Mouse (Mus musculus) hindbrain, embryonic 11.5 days (tissue): ENCODE measurements around the gene Nlrx1. TPM values are rescaled to one million over a fixed set of nuclear protein-coding genes. Genes with fewer than 3 reads are reported as not detected.

Experiments
- ATAC-seq: fragments of 200-750 bp; cut with Nextera tagmentation; 2 replicates; pipeline ENCODE4 v1.8.0; 2017; ENCODE audit warnings: mild to moderate bottlenecking, moderate TSS enrichment, moderate library complexity; ENCODE audit not compliant: low FRiP score
- DNase-seq: peaks from one replicate; pipeline ENCODE4 v3.0.0-alpha.2; 2015; ENCODE audit warnings: low spot score
- H3K27ac ChIP-seq: fragments of 300-500 bp; sonication (generic); 2 replicates; pipeline ENCODE4 v1.5.1; 2014; ENCODE audit warnings: mild to moderate bottlenecking, low read depth, low read length
- H3K27me3 ChIP-seq: fragments of 300-500 bp; sonication (generic); 2 replicates; pipeline ENCODE4 v1.6.1; 2014; ENCODE audit warnings: mild to moderate bottlenecking, low read length, moderate library complexity, mixed read lengths; ENCODE audit not compliant: control insufficient read depth, insufficient read depth
- H3K36me3 ChIP-seq: fragments of 300-500 bp; sonication (generic); 2 replicates; pipeline ENCODE4 v1.6.1; 2014; ENCODE audit warnings: mild to moderate bottlenecking, low read length, moderate library complexity, mixed read lengths; ENCODE audit not compliant: control insufficient read depth, insufficient read depth
- H3K4me1 ChIP-seq: fragments of 300-500 bp; sonication (generic); replicated peaks from 2 replicates; pipeline ENCODE4 v1.6.1; 2014; ENCODE audit warnings: low read length, mixed read lengths; ENCODE audit not compliant: control insufficient read depth, insufficient read depth
- H3K4me2 ChIP-seq: fragments of 300-500 bp; sonication (generic); replicated peaks from 2 replicates; pipeline ENCODE4 v1.6.1; 2014; ENCODE audit warnings: mild to moderate bottlenecking, low read depth, low read length
- H3K4me3 ChIP-seq: fragments of 300-500 bp; sonication (generic); 2 replicates; pipeline ENCODE4 v1.5.1; 2014; ENCODE audit warnings: low read depth, low read length
- H3K9ac ChIP-seq: fragments of 300-500 bp; sonication (generic); 2 replicates; pipeline ENCODE4 v1.6.1; 2014; ENCODE audit warnings: low read depth, low read length
- H3K9me3 ChIP-seq: fragments of 300-500 bp; sonication (generic); 2 replicates; pipeline ENCODE4 v1.6.1; 2016; ENCODE audit warnings: low read length; ENCODE audit not compliant: control insufficient read depth
- WGBS: fragments of 180-500 bp; shearing (Covaris S2); extraction: QIAGEN DNeasy Blood & Tissue Kit; methylation state at CpG from one replicate; pipeline ENCODE4 v1.1.7; 2014; 5-methylcytosine and 5-hydroxymethylcytosine counted together
- polyA plus RNA-seq: library from polyadenylated mRNA; unstranded; fragments of >200 nt; fragmentation: Nextera tagmentation; extraction: Ambion mirVana; gene quantifications from 2 replicates; pipeline ENCODE4 v1.2.1, GENCODE M21; 2014

Gene Nlrx1
- 1.9 and 2.9 TPM in 2 replicates for polyA plus RNA-seq

- 87% methylated on average over 6 of the region's 6 CpGs for WGBS
- Histone ChIP-seq H3K27me3 (no peaks in the 10 kb centered on the region), H3K27ac (no peak within 1 kb of the TSS), H3K9ac (peak within 1 kb of the TSS; percentile 74), H3K4me2 (peak within 1 kb of the TSS; percentile 60), H3K4me3 (peak within 1 kb of the TSS; percentile 38), H3K36me3 (no peaks in the 10 kb centered on the region), H3K4me1 (no peaks in the 10 kb centered on the region), H3K9me3 (no peaks in the 10 kb centered on the region)
- no peak for ATAC-seq
- DNase-seq, result no peak
Measured at GRCm38 (mm10) chr9:44268432-44268831, at the start of gene Nlrx1. Gene Nlrx1, minus strand, starts transcription at chr9:44268599.

- Histone ChIP-seq H3K4me3 (no peak overlapping the region), H3K4me1 (peaks cover 12% of the 10 kb centered on the region; the same call in 1 of the 2 replicates), H3K27me3 (no peaks in the 10 kb centered on the region), H3K36me3 (peaks cover 6% of the 10 kb centered on the region), H3K9me3 (no peaks in the 10 kb centered on the region), H3K4me2 (no peak overlapping the region), H3K9ac (no peak overlapping the region), H3K27ac (no peak overlapping the region)
- 74% methylated on average over 4 of the region's 4 CpGs for WGBS
- no peak for DNase-seq
- no peak for ATAC-seq
Measured at GRCm38 (mm10) chr9:44317452-44317851, 49.1 kb upstream of the Nlrx1 start.

GRCm38 (mm10) chr9:44314910-44315309 is 46.5 kb upstream of the Nlrx1 start:
- no peak for ATAC-seq

GRCm38 (mm10) chr9:44314257-44314547 is 45.8 kb upstream of the Nlrx1 start:
- Histone ChIP-seq H3K36me3 (peaks cover 6% of the 10 kb centered on the region), H3K9ac (no peak overlapping the region)
- 69% methylated on average over 4 of the region's 4 CpGs for WGBS

More at GRCm38 (mm10) chr9:44314910-44315309, 46.5 kb upstream of the Nlrx1 start:
- no peak for DNase-seq
- Histone ChIP-seq H3K4me3 (no peak overlapping the region), H3K27me3 (no peaks in the 10 kb centered on the region), H3K4me2 (no peak overlapping the region), H3K4me1 (peaks cover 11% of the 10 kb centered on the region), H3K9ac (no peak overlapping the region), H3K9me3 (no peaks in the 10 kb centered on the region), H3K36me3 (peaks cover 6% of the 10 kb centered on the region), H3K27ac (no peak overlapping the region)
- WGBS, result 96% methylated on average over 14 of the region's 18 CpGs

GRCm38 (mm10) chr9:44313476-44314256 is 45.3 kb upstream of the Nlrx1 start:
- peaks cover 6% of the 10 kb centered on the region for H3K36me3 ChIP-seq
- ATAC-seq, result no peak
- H3K9me3 ChIP-seq, result no peaks in the 10 kb centered on the region
- H3K4me1 ChIP-seq, result peaks cover 5% of the 10 kb centered on the region
- no peak overlapping the region for H3K4me2 ChIP-seq
- H3K9ac ChIP-seq, result no peak overlapping the region
- H3K27me3 ChIP-seq, result no peaks in the 10 kb centered on the region
- WGBS, result 77% methylated on average over 19 of the region's 19 CpGs
- no peak overlapping the region for H3K27ac ChIP-seq
- no peak overlapping the region for H3K4me3 ChIP-seq
- DNase-seq, result no peak

More at GRCm38 (mm10) chr9:44314257-44314547, 45.8 kb upstream of the Nlrx1 start:
- H3K4me3 ChIP-seq, result no peak overlapping the region
- no peak overlapping the region for H3K4me2 ChIP-seq
- no peak for DNase-seq
- ATAC-seq, result no peak
- no peak overlapping the region for H3K27ac ChIP-seq
- no peaks in the 10 kb centered on the region for H3K27me3 ChIP-seq
- peaks cover 10% of the 10 kb centered on the region for H3K4me1 ChIP-seq
- no peaks in the 10 kb centered on the region for H3K9me3 ChIP-seq

- ATAC-seq (no peak), DNase-seq (no peak)
- Histone ChIP-seq H3K36me3 (peaks cover 6% of the 10 kb centered on the region), H3K4me3 (no peak overlapping the region), H3K4me2 (no peak overlapping the region), H3K27me3 (no peaks in the 10 kb centered on the region), H3K4me1 (peaks cover 2% of the 10 kb centered on the region; the same call in 1 of the 2 replicates), H3K9me3 (no peaks in the 10 kb centered on the region), H3K27ac (no peak overlapping the region), H3K9ac (0 out of 2 replicates have a peak overlapping the region, but pooled peaks have one; percentile 15)
- whole genome bisulfite sequencing, result 6% methylated on average over 27 of the region's 27 CpGs
Measured at GRCm38 (mm10) chr9:44311136-44312134, 43.0 kb upstream of the Nlrx1 start.

GRCm38 (mm10) chr9:44310750-44311135 is 42.3 kb upstream of the Nlrx1 start:
- no peak for ATAC-seq
- no peak overlapping the region for H3K4me2 ChIP-seq
- DNase-seq, result no peak
- WGBS, result 25% methylated on average over 10 of the region's 10 CpGs
- H3K4me1 ChIP-seq, result peaks cover 2% of the 10 kb centered on the region; the same call in 1 of the 2 replicates
- no peaks in the 10 kb centered on the region for H3K27me3 ChIP-seq
- H3K9me3 ChIP-seq, result no peaks in the 10 kb centered on the region
- no peak overlapping the region for H3K27ac ChIP-seq
- no peak overlapping the region for H3K4me3 ChIP-seq
- no peak overlapping the region for H3K9ac ChIP-seq
- peaks cover 2% of the 10 kb centered on the region for H3K36me3 ChIP-seq

GRCm38 (mm10) chr9:44309756-44310155 is 41.4 kb upstream of the Nlrx1 start:
- no peaks in the 10 kb centered on the region; the same call in 1 of the 2 replicates for H3K36me3 ChIP-seq
- no peaks in the 10 kb centered on the region for H3K9me3 ChIP-seq
- no peak overlapping the region for H3K27ac ChIP-seq
- ATAC-seq (no peak), DNase-seq (no peak)
- peaks cover 2% of the 10 kb centered on the region for H3K4me1 ChIP-seq
- H3K4me3 ChIP-seq, result no peak overlapping the region
- H3K9ac ChIP-seq, result no peak overlapping the region
- WGBS, result 70% methylated on average over 3 of the region's 3 CpGs
- no peak overlapping the region for H3K4me2 ChIP-seq
- H3K27me3 ChIP-seq, result no peaks in the 10 kb centered on the region
